Mouse (Mus musculus) kidney, embryonic 15.5 days (tissue): ENCODE results near the gene Mlx. TPM values are rescaled to one million over a fixed set of nuclear protein-coding genes. Genes with fewer than 3 reads are reported as not detected.
A peak's percentile ranks its signal among the peaks of the same experiment; 100 is the strongest.

Experiments
- ATAC-seq: fragments of 200-750 bp; cut with Nextera tagmentation; replicated peaks from 2 replicates; pipeline ENCODE4 v1.8.0; 2017; ENCODE audit warnings: moderate TSS enrichment; ENCODE audit not compliant: low FRiP score
- H3K27ac ChIP-seq: fragments of 300-500 bp; sonication (generic); 2 replicates; pipeline ENCODE4 v1.5.1; 2015; ENCODE audit warnings: mild to moderate bottlenecking, inconsistent platforms
- H3K27me3 ChIP-seq: fragments of 300-500 bp; sonication (generic); 2 replicates; pipeline ENCODE4 v1.6.1; 2015; ENCODE audit warnings: inconsistent platforms
- H3K36me3 ChIP-seq: fragments of 300-500 bp; sonication (generic); 2 replicates; pipeline ENCODE4 v1.6.1; 2015; ENCODE audit warnings: inconsistent platforms
- H3K4me1 ChIP-seq: fragments of 300-500 bp; sonication (generic); 2 replicates; pipeline ENCODE4 v1.6.1; 2015; ENCODE audit warnings: inconsistent platforms
- H3K4me2 ChIP-seq: fragments of 300-500 bp; sonication (generic); 2 replicates; pipeline ENCODE4 v1.6.1; 2015; ENCODE audit warnings: moderate library complexity, mild to moderate bottlenecking, inconsistent platforms
- H3K4me3 ChIP-seq: fragments of 300-500 bp; sonication (generic); replicated peaks from 2 replicates; pipeline ENCODE4 v1.5.1; 2015; ENCODE audit warnings: mild to moderate bottlenecking, inconsistent platforms
- H3K9ac ChIP-seq: fragments of 300-500 bp; sonication (generic); 2 replicates; pipeline ENCODE4 v1.6.1; 2015; ENCODE audit warnings: mild to moderate bottlenecking, inconsistent platforms
- H3K9me3 ChIP-seq: fragments of 300-500 bp; sonication (generic); replicated peaks from 2 replicates; pipeline ENCODE4 v1.6.1; 2016; ENCODE audit warnings: inconsistent platforms
- WGBS: fragments of 180-500 bp; shearing (Covaris S2); methylation state at CpG from one replicate; pipeline ENCODE4 v1.1.7; 2015; ENCODE audit warnings: mixed read lengths; 5-methylcytosine and 5-hydroxymethylcytosine counted together
- polyA plus RNA-seq: library from polyadenylated mRNA; unstranded; fragments of >200 nt; fragmentation: Nextera tagmentation; extraction: Ambion mirVana; gene quantifications from 2 replicates; pipeline ENCODE4 v1.2.1, GENCODE M21; 2015

Gene Mlx
- polyA plus RNA-seq, 1 experiment from 2014 or later, result 46.9 TPM

- H3K36me3 ChIP-seq, result no peaks in the 10 kb centered on the region
- ATAC-seq, result peak; percentile 90
- peak within 1 kb of the TSS; percentile 5; the same call in 1 of the 2 replicates for H3K27ac ChIP-seq
- peak within 1 kb of the TSS; percentile 68 for H3K4me3 ChIP-seq
- H3K9ac ChIP-seq, result peak within 1 kb of the TSS; percentile 74
- H3K27me3 ChIP-seq, result peaks cover 13% of the 10 kb centered on the region; the same call in 1 of the 2 replicates
- H3K9me3 ChIP-seq, result no peaks in the 10 kb centered on the region
- peaks cover 29% of the 10 kb centered on the region for H3K4me1 ChIP-seq
- H3K4me2 ChIP-seq, result peak within 1 kb of the TSS; percentile 98
- 4% methylated on average over 35 of the region's 35 CpGs for WGBS
These were observed 17.5 kb upstream of the Mlx start, which contains the start of gene Naglu for GRCm38 (mm10) chr11:101069391-101070188. Naglu (plus strand) TSS chr11:101070012.

- no peaks in the 10 kb centered on the region for H3K36me3 ChIP-seq
- WGBS, result under 1% methylated on average over 36 of the region's 36 CpGs
- H3K9ac ChIP-seq, result peak overlapping the region; percentile 74
- H3K4me2 ChIP-seq, result peak overlapping the region; percentile 98
- H3K27ac ChIP-seq, result peak overlapping the region; percentile 5; the same call in 1 of the 2 replicates
- no peaks in the 10 kb centered on the region for H3K9me3 ChIP-seq
- peaks cover 29% of the 10 kb centered on the region for H3K4me1 ChIP-seq
- peaks cover 13% of the 10 kb centered on the region; the same call in 1 of the 2 replicates for H3K27me3 ChIP-seq
- peak overlapping the region; percentile 68 for H3K4me3 ChIP-seq
- peak; percentile 41 for ATAC-seq
These were observed 16.9 kb upstream of the Mlx start for GRCm38 (mm10) chr11:101070189-101070527.

GRCm38 (mm10) chr11:101070987-101071386 lies 16.1 kb upstream of the Mlx start:
- 77% methylated on average over 6 of the region's 6 CpGs for WGBS
- Histone ChIP-seq H3K4me2 (peak overlapping the region; percentile 98), H3K9ac (peak overlapping the region; percentile 74; the same call in 1 of the 2 replicates)

GRCm38 (mm10) chr11:101071810-101072428 lies 15.2 kb upstream of the Mlx start:
- Histone ChIP-seq H3K9ac (no peak overlapping the region), H3K4me2 (no peak overlapping the region), H3K36me3 (0 out of 2 replicates have a peak, but pooled peaks cover 5% of the 10 kb centered on the region), H3K9me3 (no peaks in the 10 kb centered on the region), H3K4me3 (no peak overlapping the region), H3K27ac (no peak overlapping the region), H3K27me3 (peaks cover 18% of the 10 kb centered on the region), H3K4me1 (peaks cover 20% of the 10 kb centered on the region)
- 73% methylated on average over 14 of the region's 14 CpGs for WGBS
- no peak for ATAC-seq

More at GRCm38 (mm10) chr11:101070987-101071386, 16.1 kb upstream of the Mlx start:
- Histone ChIP-seq H3K4me3 (peak overlapping the region; percentile 68), H3K27me3 (peaks cover 13% of the 10 kb centered on the region; the same call in 1 of the 2 replicates), H3K27ac (no peak overlapping the region), H3K36me3 (no peaks in the 10 kb centered on the region), H3K4me1 (peaks cover 29% of the 10 kb centered on the region), H3K9me3 (no peaks in the 10 kb centered on the region)
- no peak for ATAC-seq

- WGBS, result 72% methylated on average over 9 of the region's 9 CpGs
- no peak for ATAC-seq
- Histone ChIP-seq H3K9me3 (no peaks in the 10 kb centered on the region), H3K27me3 (peaks cover 53% of the 10 kb centered on the region), H3K4me1 (peaks cover 23% of the 10 kb centered on the region), H3K36me3 (0 out of 2 replicates have a peak, but pooled peaks cover 8% of the 10 kb centered on the region), H3K27ac (no peak within 1 kb of the TSS), H3K4me3 (no peak within 1 kb of the TSS), H3K9ac (no peak within 1 kb of the TSS), H3K4me2 (no peak within 1 kb of the TSS; the same call in 1 of the 2 replicates)
These were observed 9.0 kb upstream of the Mlx start, which contains the start of gene Hsd17b1 for GRCm38 (mm10) chr11:101078121-101078520. Hsd17b1 (plus strand) TSS chr11:101078411.

GRCm38 (mm10) chr11:101079746-101080145 lies 7.3 kb upstream of the Mlx start:
- no peak overlapping the region for H3K9ac ChIP-seq
- peak overlapping the region; percentile 24 for H3K4me3 ChIP-seq
- H3K27ac ChIP-seq, result no peak overlapping the region
- peaks cover 33% of the 10 kb centered on the region for H3K4me1 ChIP-seq
- peaks cover 53% of the 10 kb centered on the region for H3K27me3 ChIP-seq
- WGBS, result 4% methylated on average over 27 of the region's 27 CpGs
- H3K9me3 ChIP-seq, result no peaks in the 10 kb centered on the region
- H3K4me2 ChIP-seq, result peak overlapping the region; percentile 43
- 0 out of 2 replicates have a peak, but pooled peaks cover 10% of the 10 kb centered on the region for H3K36me3 ChIP-seq
- ATAC-seq, result no peak

GRCm38 (mm10) chr11:101080421-101080820 lies 6.7 kb upstream of the Mlx start:
- Histone ChIP-seq H3K4me3 (no peak overlapping the region), H3K36me3 (peaks cover 15% of the 10 kb centered on the region; the same call in 1 of the 2 replicates), H3K4me2 (no peak overlapping the region), H3K4me1 (peaks cover 34% of the 10 kb centered on the region), H3K9ac (no peak overlapping the region), H3K27me3 (peaks cover 53% of the 10 kb centered on the region), H3K27ac (no peak overlapping the region), H3K9me3 (no peaks in the 10 kb centered on the region)
- no peak for ATAC-seq
- 70% methylated on average over 5 of the region's 5 CpGs for WGBS

GRCm38 (mm10) chr11:101081659-101082058 lies 5.4 kb upstream of the Mlx start:
- Histone ChIP-seq H3K36me3 (peaks cover 19% of the 10 kb centered on the region), H3K9me3 (no peaks in the 10 kb centered on the region), H3K27me3 (peaks cover 50% of the 10 kb centered on the region), H3K9ac (peak overlapping the region; percentile 55), H3K4me1 (peaks cover 46% of the 10 kb centered on the region), H3K4me3 (peak overlapping the region; percentile 90), H3K27ac (peak overlapping the region; percentile 94), H3K4me2 (peak overlapping the region; percentile 97)
- ATAC-seq, result no peak
- WGBS, result 6% methylated on average over 10 of the region's 10 CpGs

- Histone ChIP-seq H3K4me1 (peaks cover 51% of the 10 kb centered on the region), H3K36me3 (peaks cover 15% of the 10 kb centered on the region), H3K27me3 (peaks cover 43% of the 10 kb centered on the region), H3K9me3 (no peaks in the 10 kb centered on the region), H3K4me3 (peak within 1 kb of the TSS; percentile 90), H3K4me2 (peak within 1 kb of the TSS; percentile 97), H3K27ac (peak within 1 kb of the TSS; percentile 94), H3K9ac (peak within 1 kb of the TSS; percentile 98)
- peak; percentile 87 for ATAC-seq
- under 1% methylated on average over 51 of the region's 51 CpGs for WGBS
These were observed 4.6 kb upstream of the Mlx start, which contains the start of gene Coasy for GRCm38 (mm10) chr11:101082208-101083082. Coasy (plus strand) TSS chr11:101082565.

GRCm38 (mm10) chr11:101083083-101083697 lies 3.9 kb upstream of the Mlx start:
- H3K4me1 ChIP-seq, result peaks cover 58% of the 10 kb centered on the region
- peaks cover 15% of the 10 kb centered on the region for H3K36me3 ChIP-seq
- peaks cover 36% of the 10 kb centered on the region for H3K27me3 ChIP-seq
- WGBS, result 31% methylated on average over 19 of the region's 19 CpGs
- peak overlapping the region; percentile 97 for H3K4me2 ChIP-seq
- H3K9me3 ChIP-seq, result no peaks in the 10 kb centered on the region
- peak overlapping the region; percentile 94 for H3K27ac ChIP-seq
- peak overlapping the region; percentile 98 for H3K9ac ChIP-seq
- ATAC-seq, result peak; percentile 11; the same call in 1 of the 2 replicates
- peak overlapping the region; percentile 90 for H3K4me3 ChIP-seq

- H3K4me3 ChIP-seq, result no peak overlapping the region
- H3K4me1 ChIP-seq, result peaks cover 62% of the 10 kb centered on the region
- no peaks in the 10 kb centered on the region for H3K9me3 ChIP-seq
- 88% methylated on average over 14 of the region's 14 CpGs for WGBS
- no peak for ATAC-seq
- H3K36me3 ChIP-seq, result peaks cover 19% of the 10 kb centered on the region
- no peak overlapping the region for H3K9ac ChIP-seq
- H3K4me2 ChIP-seq, result no peak overlapping the region
- H3K27me3 ChIP-seq, result peaks cover 25% of the 10 kb centered on the region
- H3K27ac ChIP-seq, result no peak overlapping the region
These were observed 2.8 kb upstream of the Mlx start for GRCm38 (mm10) chr11:101084246-101084645.
